Mouse (Mus musculus) gastrocnemius, adult 18-20 months (tissue): Measurements from ENCODE around the gene Esrrb. TPM values are rescaled to one million over a fixed set of nuclear protein-coding genes. Genes with fewer than 3 reads are reported as not detected.

ENCODE experiments used
- DNase-seq: peaks from one replicate; pipeline ENCODE4 v3.0.0; 2021; ENCODE audit warnings: low spot score
- long read RNA-seq, 2 experiments: library from polyadenylated mRNA; stranded (forward); transcript quantifications; one replicate each; pipeline ENCODE4 v2.0.0; 2021
- total RNA-seq, 2 experiments: library from RNA; stranded (reverse); gene quantifications; 2 replicates each; pipeline ENCODE4 v1.2.3; 2021

Gene Esrrb
- total RNA-seq = 1 to 10 TPM; 5.8 to 9.9 TPM
- long read RNA-seq, experiment 1 = 0 reads
- long read RNA-seq, experiment 2, partial matches to known transcripts = 0 of 1 reads
- long read RNA-seq, experiment 2, other reads (novel, unspliced or antisense) = 1 of 1 reads

- DNase-seq = peak; percentile 49
These were observed at the start of gene Esrrb for GRCm38 (mm10) chr12:86360696-86361631. TSS of gene Esrrb (plus strand) at chr12:86361117.

GRCm38 (mm10) chr12:86320629-86321028 is 40.3 kb upstream of the Esrrb start:
- DNase-seq = no peak

GRCm38 (mm10) chr12:86324297-86324696 is 36.6 kb upstream of the Esrrb start:
- no peak for DNase-seq

GRCm38 (mm10) chr12:86329813-86330212 is 31.1 kb upstream of the Esrrb start:
- no peak for DNase-seq

- no peak for DNase-seq
These were observed 30.2 kb upstream of the Esrrb start for GRCm38 (mm10) chr12:86330684-86331083.

- no peak for DNase-seq
These were observed 29.7 kb upstream of the Esrrb start for GRCm38 (mm10) chr12:86331248-86331647.

GRCm38 (mm10) chr12:86336209-86336608 is 24.7 kb upstream of the Esrrb start:
- DNase-seq = no peak

GRCm38 (mm10) chr12:86336887-86337286 is 24.0 kb upstream of the Esrrb start:
- no peak for DNase-seq

GRCm38 (mm10) chr12:86349477-86349876 is 11.4 kb upstream of the Esrrb start:
- DNase-seq = no peak

- no peak for DNase-seq
These were observed 1.5 kb upstream of the Esrrb start for GRCm38 (mm10) chr12:86359406-86359805.

- no peak for DNase-seq
These were observed 1.0 kb upstream of the Esrrb start for GRCm38 (mm10) chr12:86359873-86360272.

- no peak for DNase-seq
These were observed 3.4 kb downstream of the Esrrb start for GRCm38 (mm10) chr12:86364285-86364684.

GRCm38 (mm10) chr12:86364756-86365155 is 3.8 kb downstream of the Esrrb start:
- no peak for DNase-seq

GRCm38 (mm10) chr12:86370611-86371383 is 9.9 kb downstream of the Esrrb start:
- DNase-seq = no peak

GRCm38 (mm10) chr12:86374286-86374685 is 13.4 kb downstream of the Esrrb start:
- DNase-seq = no peak

- no peak for DNase-seq
These were observed 18.8 kb downstream of the Esrrb start for GRCm38 (mm10) chr12:86379672-86380213.

GRCm38 (mm10) chr12:86383803-86384202 is 22.9 kb downstream of the Esrrb start:
- DNase-seq = no peak

- DNase-seq = no peak
These were observed 26.9 kb downstream of the Esrrb start for GRCm38 (mm10) chr12:86387671-86388270.

- no peak for DNase-seq
These were observed 33.9 kb downstream of the Esrrb start for GRCm38 (mm10) chr12:86394773-86395172.

- no peak for DNase-seq
These were observed 34.4 kb downstream of the Esrrb start for GRCm38 (mm10) chr12:86395326-86395725.

GRCm38 (mm10) chr12:86398762-86399161 is 37.8 kb downstream of the Esrrb start:
- no peak for DNase-seq
